Comparison of ENCODE assay signal across 17 mouse cellular contexts in genomic region chr2:49671753-49672500, GRCm38 (mm10). TPM values are rescaled to one million over a fixed set of nuclear protein-coding genes. Genes with fewer than 3 reads are reported as not detected.
DNase-seq lines count a peak whose midpoint lies in the region; ATAC-seq and TF ChIP-seq lines count a peak whose summit lies in the region.
"Had no signal": no experiment of that assay in that cellular context is flagged by ENCODE, and none has a peak within 500 bp of the region (broad histone marks: within the 10 kb centered on the region; RNA-seq: fewer than 3 reads in every experiment).

No protein-coding gene starts in this region.

- H3K27ac ChIP-seq in intestine, embryonic 14.5 days (ENCODE audit: low read depth) = no peak overlapping the region
- no peak overlapping the region for H3K27ac ChIP-seq in intestine, embryonic 15.5 days
- H3K27ac ChIP-seq in forebrain, embryonic 16.5 days (ENCODE audit: low read length) = peak overlapping the region; percentile 78
- peak overlapping the region; percentile 65 for H3K27ac ChIP-seq in hindbrain, postnatal 0 days
- H3K27ac ChIP-seq in midbrain, postnatal 0 days (ENCODE audit: low read depth, low read length) = peak overlapping the region; percentile 51
- H3K27ac ChIP-seq: liver, embryonic 12.5 days; lung, embryonic 15.5 days had no signal

- H3K27me3 ChIP-seq in intestine, embryonic 14.5 days (replicated peaks; ENCODE audit: control insufficient read depth, insufficient read depth, low read length) = no peaks in the 10 kb centered on the region
- H3K27me3 ChIP-seq in intestine, embryonic 15.5 days (replicated peaks) = no peaks in the 10 kb centered on the region
- no peaks in the 10 kb centered on the region for H3K27me3 ChIP-seq in forebrain, embryonic 16.5 days (replicated peaks; ENCODE audit: control insufficient read depth, insufficient read depth, low read length)
- no peaks in the 10 kb centered on the region for H3K27me3 ChIP-seq in hindbrain, postnatal 0 days (ENCODE audit: insufficient read depth, low read length)
- H3K27me3 ChIP-seq in midbrain, postnatal 0 days (ENCODE audit: insufficient read depth, low read length) = no peaks in the 10 kb centered on the region
- H3K27me3 ChIP-seq: heart, embryonic 12.5 days; liver, embryonic 12.5 days; lung, embryonic 15.5 days had no signal

- no peak for TF ChIP-seq CTCF in hindbrain, postnatal 0 days (IDR thresholded peaks at IDR 0.05; ENCODE audit: low read depth)
- no peak for TF ChIP-seq CTCF in midbrain, postnatal 0 days (IDR thresholded peaks at IDR 0.05)

- ATAC-seq in intestine, embryonic 14.5 days (replicated peaks; ENCODE audit: low FRiP score, low TSS enrichment, low read depth) = no peak
- ATAC-seq in intestine, embryonic 15.5 days = no peak
- peak; percentile 21 for ATAC-seq in forebrain, embryonic 16.5 days
- peak; percentile 36; the same call in 1 of the 2 replicates for ATAC-seq in hindbrain, postnatal 0 days
- ATAC-seq in midbrain, postnatal 0 days (ENCODE audit: low FRiP score) = 0 out of 2 replicates have a peak, but pooled peaks have one; percentile 9
- ATAC-seq: liver, embryonic 12.5 days had no signal

- H3K36me3 ChIP-seq in intestine, embryonic 14.5 days (ENCODE audit: control insufficient read depth, insufficient read depth, low read length) = no peaks in the 10 kb centered on the region
- H3K36me3 ChIP-seq in intestine, embryonic 15.5 days = no peaks in the 10 kb centered on the region
- no peaks in the 10 kb centered on the region for H3K36me3 ChIP-seq in forebrain, embryonic 16.5 days (ENCODE audit: control insufficient read depth, insufficient read depth)
- no peaks in the 10 kb centered on the region for H3K36me3 ChIP-seq in hindbrain, postnatal 0 days (ENCODE audit: insufficient read depth, low read length)
- no peaks in the 10 kb centered on the region for H3K36me3 ChIP-seq in midbrain, postnatal 0 days (ENCODE audit: insufficient read depth, low read length)
- H3K36me3 ChIP-seq: heart, embryonic 12.5 days; liver, embryonic 12.5 days; lung, embryonic 15.5 days had no signal

- no peak overlapping the region for H3K9ac ChIP-seq in intestine, embryonic 14.5 days (ENCODE audit: low read length)
- H3K9ac ChIP-seq in intestine, embryonic 15.5 days = no peak overlapping the region
- H3K9ac ChIP-seq in forebrain, embryonic 16.5 days (replicated peaks; ENCODE audit: low read depth, low read length) = 0 out of 2 replicates have a peak overlapping the region, but pooled peaks have one; percentile 29
- H3K9ac ChIP-seq in hindbrain, postnatal 0 days (replicated peaks; ENCODE audit: low read length) = no peak overlapping the region
- no peak overlapping the region; the same call in 1 of the 2 replicates for H3K9ac ChIP-seq in midbrain, postnatal 0 days (replicated peaks; ENCODE audit: low read length, poor library complexity, severe bottlenecking)
- H3K9ac ChIP-seq: heart, embryonic 12.5 days; liver, embryonic 12.5 days; lung, embryonic 15.5 days had no signal

- peak; percentile 39 for DNase-seq in intestine, embryonic 14.5 days (ENCODE audit: low spot score)
- DNase-seq in hindbrain, postnatal 0 days (ENCODE audit: low spot score) = no peak
- DNase-seq in midbrain, postnatal 0 days (ENCODE audit: low spot score) = no peak
- DNase-seq in testis, postnatal 10 days (ENCODE audit: low spot score) = no peak
- no peak for DNase-seq in urinary bladder, postnatal 10 days (ENCODE audit: low spot score)
- no peak for DNase-seq in cerebellum, adult 8-10 months
- DNase-seq: adrenal gland, postnatal 25 days; gastrocnemius, postnatal 36 days; heart, postnatal 36 days; kidney, adult 2 months; kidney, postnatal 36 days; thymus, postnatal 4 days had no signal

- no peak overlapping the region for H3K4me2 ChIP-seq in intestine, embryonic 14.5 days (ENCODE audit: low read length)
- H3K4me2 ChIP-seq in intestine, embryonic 15.5 days (replicated peaks) = no peak overlapping the region
- H3K4me2 ChIP-seq in forebrain, embryonic 16.5 days (ENCODE audit: low read length) = no peak overlapping the region
- H3K4me2 ChIP-seq in hindbrain, postnatal 0 days (ENCODE audit: low read depth, low read length) = no peak overlapping the region
- H3K4me2 ChIP-seq in midbrain, postnatal 0 days (ENCODE audit: low read depth, low read length, poor library complexity, severe bottlenecking) = no peak overlapping the region
- H3K4me2 ChIP-seq: heart, embryonic 12.5 days; liver, embryonic 12.5 days; lung, embryonic 15.5 days had no signal

- no peaks in the 10 kb centered on the region for H3K4me1 ChIP-seq in intestine, embryonic 14.5 days (replicated peaks; ENCODE audit: control insufficient read depth, insufficient read depth, low read length)
- no peaks in the 10 kb centered on the region for H3K4me1 ChIP-seq in intestine, embryonic 15.5 days (replicated peaks)
- peaks cover 27% of the 10 kb centered on the region for H3K4me1 ChIP-seq in forebrain, embryonic 16.5 days (replicated peaks; ENCODE audit: control insufficient read depth, insufficient read depth, low read length)
- H3K4me1 ChIP-seq in hindbrain, postnatal 0 days (ENCODE audit: insufficient read depth, low read length) = peaks cover 16% of the 10 kb centered on the region
- peaks cover 12% of the 10 kb centered on the region; the same call in 1 of the 2 replicates for H3K4me1 ChIP-seq in midbrain, postnatal 0 days (ENCODE audit: insufficient read depth, low read length)
- H3K4me1 ChIP-seq: liver, embryonic 12.5 days; lung, embryonic 15.5 days had no signal

- no peak overlapping the region for H3K4me3 ChIP-seq in intestine, embryonic 14.5 days (ENCODE audit: low read depth, low read length)
- no peak overlapping the region for H3K4me3 ChIP-seq in intestine, embryonic 15.5 days (replicated peaks)
- no peak overlapping the region for H3K4me3 ChIP-seq in forebrain, embryonic 16.5 days (replicated peaks; ENCODE audit: low read length)
- H3K4me3 ChIP-seq in hindbrain, postnatal 0 days (ENCODE audit: low read length) = no peak overlapping the region
- no peak overlapping the region for H3K4me3 ChIP-seq in midbrain, postnatal 0 days (ENCODE audit: low read depth, low read length)
- H3K4me3 ChIP-seq: heart, embryonic 12.5 days; liver, embryonic 12.5 days; lung, embryonic 15.5 days had no signal

- WGBS in intestine, embryonic 14.5 days = 82% methylated on average over 12 of the region's 12 CpGs
- 86% methylated on average over 12 of the region's 12 CpGs for WGBS in intestine, embryonic 15.5 days
- 36% methylated on average over 12 of the region's 12 CpGs for WGBS in forebrain, embryonic 16.5 days
- WGBS in hindbrain, postnatal 0 days = 52% methylated on average over 12 of the region's 12 CpGs
- 49% methylated on average over 12 of the region's 12 CpGs for WGBS in midbrain, postnatal 0 days

- H3K9me3 ChIP-seq in intestine, embryonic 14.5 days (ENCODE audit: control insufficient read depth, low read length) = no peaks in the 10 kb centered on the region
- H3K9me3 ChIP-seq in intestine, embryonic 15.5 days = no peaks in the 10 kb centered on the region
- H3K9me3 ChIP-seq in forebrain, embryonic 16.5 days (ENCODE audit: control insufficient read depth, low read length) = no peaks in the 10 kb centered on the region
- H3K9me3 ChIP-seq in hindbrain, postnatal 0 days (ENCODE audit: low read length) = no peaks in the 10 kb centered on the region
- no peaks in the 10 kb centered on the region for H3K9me3 ChIP-seq in midbrain, postnatal 0 days (ENCODE audit: low read length)
- H3K9me3 ChIP-seq: liver, embryonic 12.5 days; lung, embryonic 15.5 days had no signal

RNA-seq across cellular contexts. Expression of gene Kif5c, which starts 52.8 kb away (rescaled TPM):
- 11.3 and 11.9 TPM in 2 replicates for polyA plus RNA-seq in intestine, embryonic 14.5 days (2014; fragmentation: Nextera tagmentation; extraction: Ambion mirVana)
- 6.6 and 8.2 TPM in 2 replicates for polyA plus RNA-seq in intestine, embryonic 15.5 days (2015; fragmentation: Nextera tagmentation; extraction: Ambion mirVana)
- 173 and 180 TPM in 2 replicates for polyA plus RNA-seq in forebrain, embryonic 16.5 days (2015; fragmentation: Nextera tagmentation; extraction: Ambion mirVana)
- total RNA-seq in hindbrain, postnatal 0 days (2014; rRNA removed) = 262 and 290 TPM in 2 replicates
- polyA plus RNA-seq in hindbrain, postnatal 0 days (2015; fragmentation: Nextera tagmentation; extraction: Ambion mirVana) = 145 and 151 TPM in 2 replicates
- total RNA-seq in midbrain, postnatal 0 days (2014; rRNA removed) = 328 and 412 TPM in 2 replicates
- 159 and 170 TPM in 2 replicates for polyA plus RNA-seq in midbrain, postnatal 0 days (2015; fragmentation: Nextera tagmentation; extraction: Ambion mirVana)

Comparison
In these comparisons a context has a peak if more than half of its experiments do, and no peak if none do; other contexts are left out.
1. ATAC-seq: peak in forebrain, embryonic 16.5 days (single experiment), hindbrain, postnatal 0 days (single experiment) and midbrain, postnatal 0 days (single experiment); none in intestine, embryonic 14.5 days (single experiment) and intestine, embryonic 15.5 days (single experiment).
2. H3K27ac ChIP-seq: peak in forebrain, embryonic 16.5 days (single experiment), hindbrain, postnatal 0 days (single experiment) and midbrain, postnatal 0 days (single experiment); none in intestine, embryonic 14.5 days (single experiment) and intestine, embryonic 15.5 days (single experiment).
3. RNA of gene Kif5c, which starts 52.8 kb away (polyA plus RNA-seq): 173 to 180 TPM in forebrain, embryonic 16.5 days, 159 to 170 TPM in midbrain, postnatal 0 days and 145 to 151 TPM in hindbrain, postnatal 0 days; 11.3 to 11.9 TPM in intestine, embryonic 14.5 days and 6.6 to 8.2 TPM in intestine, embryonic 15.5 days; every median in the first group is over 10 times any median in the second.